16 mouse cellular contexts compared by ENCODE assay signal in genomic region chr6:51381465-51381864, GRCm38 (mm10). TPM values are rescaled to one million over a fixed set of nuclear protein-coding genes. Genes with fewer than 3 reads are reported as not detected.
DNase-seq lines count a peak whose midpoint lies in the region; ATAC-seq and TF ChIP-seq lines count a peak whose summit lies in the region.
"Had no signal": no experiment of that assay in that cellular context is flagged by ENCODE, and none has a peak within 500 bp of the region (broad histone marks: within the 10 kb centered on the region; RNA-seq: fewer than 3 reads in every experiment).

No protein-coding gene starts in this region.

- H3K9me3 ChIP-seq in hindbrain, embryonic 10.5 days = no peaks in the 10 kb centered on the region
- no peaks in the 10 kb centered on the region for H3K9me3 ChIP-seq in hindbrain, embryonic 13.5 days
- H3K9me3 ChIP-seq in embryonic facial prominence, embryonic 13.5 days = no peaks in the 10 kb centered on the region
- H3K9me3 ChIP-seq: midbrain, embryonic 13.5 days had no signal

- H3K4me2 ChIP-seq in hindbrain, embryonic 13.5 days = no peak overlapping the region
- H3K4me2 ChIP-seq in embryonic facial prominence, embryonic 13.5 days = 0 out of 2 replicates have a peak overlapping the region, but pooled peaks have one; percentile 3
- H3K4me2 ChIP-seq: hindbrain, embryonic 14.5 days; liver, embryonic 11.5 days; midbrain, embryonic 13.5 days had no signal

- peak overlapping the region; percentile 53 for H3K27ac ChIP-seq in hindbrain, embryonic 10.5 days
- H3K27ac ChIP-seq in hindbrain, embryonic 13.5 days = no peak overlapping the region
- no peak overlapping the region for H3K27ac ChIP-seq in embryonic facial prominence, embryonic 13.5 days
- H3K27ac ChIP-seq: hindbrain, embryonic 14.5 days; kidney, postnatal 0 days; midbrain, embryonic 13.5 days had no signal

- no peak for ATAC-seq in hindbrain, embryonic 13.5 days (ENCODE audit: low FRiP score)
- ATAC-seq in embryonic facial prominence, embryonic 13.5 days (ENCODE audit: insufficient number of reproducible peaks, insufficient read depth, low FRiP score, low TSS enrichment, low read depth) = no peak
- no peak for ATAC-seq in activated CD4-positive, CD25-positive, alpha-beta regulatory T cell, adult 4 months
- ATAC-seq: midbrain, embryonic 13.5 days had no signal

- 0 out of 2 replicates have a peak, but pooled peaks cover 10% of the 10 kb centered on the region for H3K27me3 ChIP-seq in hindbrain, embryonic 10.5 days (ENCODE audit: insufficient read depth, poor library complexity, severe bottlenecking)
- H3K27me3 ChIP-seq in hindbrain, embryonic 13.5 days = no peaks in the 10 kb centered on the region
- H3K27me3 ChIP-seq in embryonic facial prominence, embryonic 13.5 days = no peaks in the 10 kb centered on the region
- H3K27me3 ChIP-seq: midbrain, embryonic 13.5 days had no signal

- peaks cover 33% of the 10 kb centered on the region for H3K4me1 ChIP-seq in hindbrain, embryonic 10.5 days (replicated peaks)
- H3K4me1 ChIP-seq in hindbrain, embryonic 13.5 days (replicated peaks) = peaks cover 20% of the 10 kb centered on the region
- no peaks in the 10 kb centered on the region for H3K4me1 ChIP-seq in lung, adult 2 months (ENCODE audit: control insufficient read depth, insufficient read depth, low read length)
- H3K4me1 ChIP-seq in embryonic facial prominence, embryonic 13.5 days = peaks cover 15% of the 10 kb centered on the region; the same call in 1 of the 2 replicates

- DNase-seq in hindbrain, embryonic 10.5 days (ENCODE audit: low spot score) = no peak
- DNase-seq in lung, postnatal 14 days = peak; percentile 5
- DNase-seq in lung, adult 2 months = no peak
- no peak for DNase-seq in testis, postnatal 14 days (ENCODE audit: low spot score)
- DNase-seq in adrenal gland, postnatal 10 days = no peak
- DNase-seq: cerebellum, postnatal 10 days; embryo, embryonic 11 days; layer of hippocampus, adult 9-11 months had no signal

- no peak for TF ChIP-seq CTCF in lung, adult 2 months (IDR thresholded peaks at IDR 0.05; ENCODE audit: insufficient read depth, low read length)

- no peak overlapping the region for H3K4me3 ChIP-seq in hindbrain, embryonic 10.5 days
- H3K4me3 ChIP-seq in hindbrain, embryonic 13.5 days = no peak overlapping the region
- H3K4me3 ChIP-seq in lung, adult 2 months (replicated peaks; ENCODE audit: extremely low read depth, low read depth, low read length) = no peak overlapping the region
- no peak overlapping the region for H3K4me3 ChIP-seq in embryonic facial prominence, embryonic 13.5 days
- H3K4me3 ChIP-seq: midbrain, embryonic 13.5 days had no signal

- TF ChIP-seq POLR2A in lung, adult 2 months (IDR thresholded peaks at IDR 0.05; ENCODE audit: borderline replicate concordance, extremely low read depth, low read depth, low read length) = no peak

- no peaks in the 10 kb centered on the region for H3K36me3 ChIP-seq in hindbrain, embryonic 10.5 days
- H3K36me3 ChIP-seq in hindbrain, embryonic 13.5 days = no peaks in the 10 kb centered on the region
- H3K36me3 ChIP-seq in embryonic facial prominence, embryonic 13.5 days = no peaks in the 10 kb centered on the region
- H3K36me3 ChIP-seq: midbrain, embryonic 13.5 days had no signal

- WGBS in hindbrain, embryonic 10.5 days = 44% methylated on average over 9 of the region's 9 CpGs
- WGBS in hindbrain, embryonic 13.5 days = 61% methylated on average over 9 of the region's 9 CpGs
- 26% methylated on average over 9 of the region's 9 CpGs for WGBS in lung, adult 2 months
- 31% methylated on average over 9 of the region's 9 CpGs for WGBS in embryonic facial prominence, embryonic 13.5 days

- no peak overlapping the region for H3K9ac ChIP-seq in hindbrain, embryonic 13.5 days
- no peak overlapping the region for H3K9ac ChIP-seq in embryonic facial prominence, embryonic 13.5 days
- H3K9ac ChIP-seq: hindbrain, embryonic 14.5 days; midbrain, embryonic 13.5 days had no signal

RNA-seq across cellular contexts. Expression of gene Nfe2l3, which starts 51.0 kb away (rescaled TPM):
- polyA plus RNA-seq in hindbrain, embryonic 10.5 days (2016; fragmentation: Nextera tagmentation; extraction: Ambion mirVana) = 1.6 and 2.1 TPM in 2 replicates
- polyA plus RNA-seq in hindbrain, embryonic 13.5 days (2015; fragmentation: Nextera tagmentation; extraction: Ambion mirVana) = 4.0 and 5.0 TPM in 2 replicates
- polyA plus RNA-seq in lung, adult 2 months (2012; rRNA removed) = 3.0 and 3.5 TPM in 2 replicates
- polyA plus RNA-seq in embryonic facial prominence, embryonic 13.5 days (2015; fragmentation: Nextera tagmentation; extraction: Ambion mirVana) = 2.0 and 3.6 TPM in 2 replicates
- polyA plus RNA-seq in activated CD4-positive, CD25-positive, alpha-beta regulatory T cell, adult 4 months (2017; shearing (Covaris generic)) = 1 to 10 TPM in 1 of 2 experiments, under 1 TPM in 1; 0.60 to 1.0 TPM
- 1 to 10 TPM in 1 of 2 experiments, under 1 TPM in 1; 0.75 to 1.1 TPM for total RNA-seq in adrenal gland, postnatal 10 days (2021)
- total RNA-seq: gastrocnemius, adult 8-10 months had no signal
